Mouse (Mus musculus) lung, postnatal 0 days (tissue): ENCODE data around the gene Sycp3. TPM values are rescaled to one million over a fixed set of nuclear protein-coding genes. Genes with fewer than 3 reads are reported as not detected.
A peak's percentile ranks its signal among the peaks of the same experiment; 100 is the strongest.

Experiments used
- ATAC-seq: fragments of 200-750 bp; cut with Nextera tagmentation; 2 replicates; pipeline ENCODE4 v1.8.0; 2017; ENCODE audit warnings: moderate library complexity
- DNase-seq: peaks from one replicate; pipeline ENCODE4 v3.0.0-alpha.2; 2016; ENCODE audit warnings: low spot score
- H3K27ac ChIP-seq: fragments of 300-500 bp; sonication (generic); 2 replicates; pipeline ENCODE4 v1.5.1; 2014; ENCODE audit warnings: antibody characterized with exemption, mild to moderate bottlenecking, low read length, mixed read lengths
- H3K27me3 ChIP-seq: fragments of 300-500 bp; sonication (generic); replicated peaks from 2 replicates; pipeline ENCODE4 v1.6.1; 2014; ENCODE audit warnings: low read length, mixed read lengths; ENCODE audit not compliant: insufficient read depth
- H3K36me3 ChIP-seq: fragments of 300-500 bp; sonication (generic); 2 replicates; pipeline ENCODE4 v1.6.1; 2014; ENCODE audit warnings: low read length, mixed read lengths; ENCODE audit not compliant: insufficient read depth
- H3K4me1 ChIP-seq: fragments of 300-500 bp; sonication (generic); 2 replicates; pipeline ENCODE4 v1.6.1; 2014; ENCODE audit warnings: antibody characterized with exemption, low read depth, low read length, mixed read lengths; ENCODE audit not compliant: insufficient read depth
- H3K4me2 ChIP-seq: fragments of 300-500 bp; sonication (generic); replicated peaks from 2 replicates; pipeline ENCODE4 v1.6.1; 2014; ENCODE audit warnings: low read depth, mild to moderate bottlenecking, low read length, moderate library complexity, mixed read lengths
- H3K4me3 ChIP-seq: fragments of 300-500 bp; sonication (generic); 2 replicates; pipeline ENCODE4 v1.5.1; 2014; ENCODE audit warnings: low read depth, low read length
- H3K9ac ChIP-seq: fragments of 300-500 bp; sonication (generic); replicated peaks from 2 replicates; pipeline ENCODE4 v1.6.1; 2014; ENCODE audit warnings: low read depth, mild to moderate bottlenecking
- H3K9me3 ChIP-seq: fragments of 300-500 bp; sonication (generic); 2 replicates; pipeline ENCODE4 v1.6.1; 2016; ENCODE audit warnings: low read length, mixed read lengths
- CTCF ChIP-seq: IDR thresholded peaks from 2 replicates; pipeline ENCODE4 v1.5.1; 2016; ENCODE audit warnings: antibody characterized with exemption, mild to moderate bottlenecking
- EP300 ChIP-seq: IDR thresholded peaks from 2 replicates; pipeline ENCODE4 v1.6.1; 2016; ENCODE audit warnings: antibody characterized with exemption, mild to moderate bottlenecking, control low read depth
- WGBS: fragments of 180-500 bp; shearing (Covaris S2); extraction: QIAGEN DNeasy Blood & Tissue Kit; methylation state at CpG from one replicate; pipeline ENCODE4 v1.1.7; 2014; 5-methylcytosine and 5-hydroxymethylcytosine counted together
- polyA plus RNA-seq: library from polyadenylated mRNA; unstranded; fragments of >200 nt; fragmentation: Nextera tagmentation; extraction: Ambion mirVana; gene quantifications from 2 replicates; pipeline ENCODE4 v1.2.1, GENCODE M21; 2015

Sycp3 gene
- polyA plus RNA-seq, 1 experiment from 2014 or later: not detected

DNA sequence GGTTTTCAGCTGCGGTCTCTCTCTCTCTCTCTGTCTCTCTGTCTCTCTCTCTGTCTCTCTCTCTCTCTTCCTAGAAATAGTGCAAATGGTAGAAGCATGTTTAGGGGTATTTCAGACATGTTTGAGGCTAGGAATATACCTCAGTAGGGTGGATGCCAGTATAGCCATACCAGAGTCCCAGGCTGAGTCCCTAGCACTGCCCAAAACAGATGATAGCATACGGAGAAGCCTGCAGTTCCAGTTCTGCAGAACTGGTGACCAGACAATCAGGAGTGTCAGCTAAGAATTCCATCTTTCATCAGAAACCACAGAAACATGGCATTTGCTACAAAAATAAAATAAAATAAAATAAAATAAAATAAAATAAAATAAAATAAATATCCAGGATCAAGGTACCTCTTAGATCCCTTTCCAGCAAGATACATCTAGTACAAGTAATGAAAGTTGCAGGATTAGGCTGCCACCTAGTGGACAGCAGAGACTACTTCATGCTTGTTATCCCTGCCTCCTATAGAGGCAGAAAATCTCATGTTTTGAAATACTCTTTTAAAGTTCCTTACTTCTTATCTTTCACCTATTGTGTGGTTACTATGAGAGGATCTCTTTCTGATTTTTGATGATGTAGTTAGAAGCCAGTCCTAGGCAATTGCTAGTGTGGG, 33.1 kb upstream of the Sycp3 start:
- Histone ChIP-seq H3K4me1 (no peaks in the 10 kb centered on the region), H3K9me3 (no peaks in the 10 kb centered on the region), H3K4me3 (no peak overlapping the region), H3K36me3 (peaks cover 9% of the 10 kb centered on the region), H3K27ac (no peak overlapping the region), H3K4me2 (no peak overlapping the region), H3K9ac (no peak overlapping the region), H3K27me3 (no peaks in the 10 kb centered on the region)
- DNase-seq (peak; percentile 89), ATAC-seq (peak; percentile 66; the same call in 1 of the 2 replicates)
- TF ChIP-seq CTCF: peak; percentile 87
- no peak for TF ChIP-seq EP300
- WGBS: 91% methylated on average over 2 of the region's 2 CpGs

- DNase-seq: no peak
- no peak overlapping the region for H3K4me2 ChIP-seq
- H3K9ac ChIP-seq: no peak overlapping the region
- H3K4me1 ChIP-seq: no peaks in the 10 kb centered on the region
- no peak for TF ChIP-seq CTCF
- TF ChIP-seq EP300: no peak
- no peak for ATAC-seq
- H3K27me3 ChIP-seq: no peaks in the 10 kb centered on the region
- H3K4me3 ChIP-seq: no peak overlapping the region
- no peak overlapping the region for H3K27ac ChIP-seq
- peaks cover 9% of the 10 kb centered on the region for H3K36me3 ChIP-seq
- 62% methylated on average over 5 of the region's 5 CpGs for WGBS
- no peaks in the 10 kb centered on the region for H3K9me3 ChIP-seq
Observed at GRCm38 (mm10) chr10:88426896-88427295, 32.5 kb upstream of the Sycp3 start.

DNA sequence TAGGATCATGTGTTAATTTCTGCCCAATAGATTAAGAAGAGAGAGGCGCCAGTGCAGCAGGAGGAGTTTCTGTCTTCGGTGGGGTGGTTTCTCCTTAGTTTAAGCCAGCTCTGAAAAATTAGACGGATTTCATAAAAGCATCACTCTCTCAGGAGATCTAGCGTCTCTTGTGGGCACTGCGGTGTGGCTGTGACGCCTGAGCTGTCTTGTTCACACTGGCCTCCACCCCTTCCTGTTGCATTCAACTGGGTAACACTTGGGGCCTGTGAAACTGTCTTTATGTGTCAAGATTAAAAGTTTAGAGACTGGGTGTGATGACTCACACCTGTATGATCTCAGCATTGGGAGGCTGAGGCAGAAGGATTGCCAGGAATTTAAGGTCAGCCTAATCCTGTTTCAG, 31.4 kb upstream of the Sycp3 start:
- Histone ChIP-seq H3K36me3 (peaks cover 14% of the 10 kb centered on the region), H3K27ac (no peak overlapping the region), H3K4me1 (no peaks in the 10 kb centered on the region), H3K9me3 (no peaks in the 10 kb centered on the region), H3K4me2 (no peak overlapping the region), H3K27me3 (no peaks in the 10 kb centered on the region), H3K4me3 (no peak overlapping the region), H3K9ac (no peak overlapping the region)
- DNase-seq (no peak), ATAC-seq (no peak)
- TF ChIP-seq EP300: no peak
- no peak for TF ChIP-seq CTCF
- 86% methylated on average over 6 of the region's 6 CpGs for WGBS

DNA sequence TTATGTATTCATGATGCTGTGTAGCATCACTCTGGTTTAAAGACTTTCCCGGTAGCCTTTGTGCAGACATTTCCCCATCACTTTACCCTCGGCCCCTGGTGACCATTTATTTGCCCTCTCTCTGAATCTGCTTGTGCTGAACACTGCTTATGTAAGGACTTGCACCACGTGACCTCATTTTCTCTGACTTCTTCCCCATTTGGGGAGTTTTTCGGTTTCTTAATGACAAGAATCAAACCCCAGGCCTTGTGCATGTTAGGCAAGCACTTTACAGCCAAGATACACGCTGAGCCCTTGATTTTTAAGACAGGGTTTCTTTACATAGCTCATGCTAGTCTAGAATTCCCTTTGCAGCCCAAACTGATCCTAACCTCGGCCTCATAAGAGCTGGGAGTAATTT, 18.1 kb upstream of the Sycp3 start:
- DNase-seq: no peak
- Histone ChIP-seq H3K4me2 (no peak overlapping the region), H3K4me1 (no peaks in the 10 kb centered on the region), H3K9ac (no peak overlapping the region), H3K9me3 (no peaks in the 10 kb centered on the region), H3K36me3 (0 out of 2 replicates have a peak, but pooled peaks cover 11% of the 10 kb centered on the region), H3K27ac (no peak overlapping the region), H3K27me3 (no peaks in the 10 kb centered on the region), H3K4me3 (no peak overlapping the region)
- no peak for ATAC-seq
- WGBS: 66% methylated on average over 6 of the region's 6 CpGs
- TF ChIP-seq EP300 (no peak), CTCF (no peak)

GRCm38 (mm10) chr10:88451221-88451620, 8.1 kb upstream of the Sycp3 start:
- no peak; the same call in 1 of the 2 replicates for ATAC-seq
- H3K27ac ChIP-seq: no peak overlapping the region
- no peak overlapping the region for H3K9ac ChIP-seq
- no peaks in the 10 kb centered on the region for H3K36me3 ChIP-seq
- no peaks in the 10 kb centered on the region for H3K4me1 ChIP-seq
- H3K27me3 ChIP-seq: no peaks in the 10 kb centered on the region
- no peaks in the 10 kb centered on the region for H3K9me3 ChIP-seq
- TF ChIP-seq CTCF (no peak), EP300 (no peak)
- WGBS: 70% methylated on average over 2 of the region's 2 CpGs
- no peak overlapping the region for H3K4me3 ChIP-seq
- H3K4me2 ChIP-seq: no peak overlapping the region
- DNase-seq: peak; percentile 53

DNA sequence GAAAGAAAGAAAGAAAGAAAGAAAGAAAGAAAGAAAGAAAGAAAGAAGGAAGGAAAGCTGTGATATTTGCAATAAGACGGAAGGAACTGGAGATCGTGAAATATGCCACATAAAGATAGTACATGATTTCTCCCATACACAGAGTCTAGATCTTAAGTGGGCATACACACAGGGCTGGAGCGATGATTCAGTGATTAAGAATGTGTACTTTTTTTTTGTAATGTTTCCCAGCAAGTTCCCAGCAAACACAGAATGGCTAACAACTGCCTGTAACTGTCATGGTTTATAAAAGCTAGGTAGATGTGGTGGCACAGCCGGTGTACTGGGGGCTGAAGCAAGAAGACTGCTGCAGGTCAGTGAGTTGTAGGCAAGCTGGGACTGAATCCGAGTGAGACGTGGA, 7.4 kb upstream of the Sycp3 start:
- WGBS: 65% methylated on average over 6 of the region's 6 CpGs
- H3K27ac ChIP-seq: no peak overlapping the region
- no peak overlapping the region for H3K4me2 ChIP-seq
- H3K4me1 ChIP-seq: no peaks in the 10 kb centered on the region
- no peaks in the 10 kb centered on the region for H3K9me3 ChIP-seq
- ATAC-seq (no peak), DNase-seq (peak; percentile 18)
- no peak for TF ChIP-seq CTCF
- TF ChIP-seq EP300: no peak
- no peak overlapping the region for H3K9ac ChIP-seq
- no peaks in the 10 kb centered on the region for H3K27me3 ChIP-seq
- no peak overlapping the region for H3K4me3 ChIP-seq
- H3K36me3 ChIP-seq: no peaks in the 10 kb centered on the region
